Mouse (Mus musculus) hindbrain, embryonic 15.5 days (tissue): ENCODE data around the gene Stx4a. TPM values are rescaled to one million over a fixed set of nuclear protein-coding genes. Genes with fewer than 3 reads are reported as not detected.
"Not testable (repeated sequence)": the region's sequence is repeated elsewhere in the genome, so short reads cannot be mapped to it uniquely, and the experiment has no call there.

Experiments
- ATAC-seq: fragments of 200-750 bp; cut with Nextera tagmentation; 2 replicates; pipeline ENCODE4 v1.8.0; 2017; ENCODE audit warnings: low read depth, moderate number of reproducible peaks, moderate TSS enrichment; ENCODE audit not compliant: low FRiP score
- H3K27ac ChIP-seq: fragments of 300-500 bp; sonication (generic); replicated peaks from 2 replicates; pipeline ENCODE4 v1.5.1; 2015; ENCODE audit warnings: mild to moderate bottlenecking, inconsistent platforms
- H3K27me3 ChIP-seq: fragments of 300-500 bp; sonication (generic); 2 replicates; pipeline ENCODE4 v1.6.1; 2015; ENCODE audit warnings: control low read depth, inconsistent platforms
- H3K36me3 ChIP-seq: fragments of 300-500 bp; sonication (generic); 2 replicates; pipeline ENCODE4 v1.6.1; 2015; ENCODE audit warnings: control low read depth, inconsistent platforms
- H3K4me1 ChIP-seq: fragments of 300-500 bp; sonication (generic); replicated peaks from 2 replicates; pipeline ENCODE4 v1.6.1; 2015; ENCODE audit warnings: control low read depth, inconsistent platforms
- H3K4me2 ChIP-seq: fragments of 300-500 bp; sonication (generic); 2 replicates; pipeline ENCODE4 v1.6.1; 2015; ENCODE audit warnings: moderate library complexity, mild to moderate bottlenecking, inconsistent platforms
- H3K4me3 ChIP-seq: fragments of 300-500 bp; sonication (generic); 2 replicates; pipeline ENCODE4 v1.5.1; 2015; ENCODE audit warnings: mild to moderate bottlenecking, inconsistent platforms
- H3K9ac ChIP-seq: fragments of 300-500 bp; sonication (generic); 2 replicates; pipeline ENCODE4 v1.6.1; 2015; ENCODE audit warnings: inconsistent platforms
- H3K9me3 ChIP-seq: fragments of 300-500 bp; sonication (generic); 2 replicates; pipeline ENCODE4 v1.6.1; 2016; ENCODE audit warnings: control low read depth, inconsistent platforms
- WGBS: fragments of 180-500 bp; shearing (Covaris S2); methylation state at CpG from one replicate; pipeline ENCODE4 v1.1.7; 2015; 5-methylcytosine and 5-hydroxymethylcytosine counted together
- polyA plus RNA-seq: library from polyadenylated mRNA; unstranded; fragments of >200 nt; fragmentation: Nextera tagmentation; extraction: Ambion mirVana; gene quantifications from 2 replicates; pipeline ENCODE4 v1.2.1, GENCODE M21; 2015

Gene Stx4a
- polyA plus RNA-seq, 1 experiment from 2014 or later = 21.5 TPM

DNA sequence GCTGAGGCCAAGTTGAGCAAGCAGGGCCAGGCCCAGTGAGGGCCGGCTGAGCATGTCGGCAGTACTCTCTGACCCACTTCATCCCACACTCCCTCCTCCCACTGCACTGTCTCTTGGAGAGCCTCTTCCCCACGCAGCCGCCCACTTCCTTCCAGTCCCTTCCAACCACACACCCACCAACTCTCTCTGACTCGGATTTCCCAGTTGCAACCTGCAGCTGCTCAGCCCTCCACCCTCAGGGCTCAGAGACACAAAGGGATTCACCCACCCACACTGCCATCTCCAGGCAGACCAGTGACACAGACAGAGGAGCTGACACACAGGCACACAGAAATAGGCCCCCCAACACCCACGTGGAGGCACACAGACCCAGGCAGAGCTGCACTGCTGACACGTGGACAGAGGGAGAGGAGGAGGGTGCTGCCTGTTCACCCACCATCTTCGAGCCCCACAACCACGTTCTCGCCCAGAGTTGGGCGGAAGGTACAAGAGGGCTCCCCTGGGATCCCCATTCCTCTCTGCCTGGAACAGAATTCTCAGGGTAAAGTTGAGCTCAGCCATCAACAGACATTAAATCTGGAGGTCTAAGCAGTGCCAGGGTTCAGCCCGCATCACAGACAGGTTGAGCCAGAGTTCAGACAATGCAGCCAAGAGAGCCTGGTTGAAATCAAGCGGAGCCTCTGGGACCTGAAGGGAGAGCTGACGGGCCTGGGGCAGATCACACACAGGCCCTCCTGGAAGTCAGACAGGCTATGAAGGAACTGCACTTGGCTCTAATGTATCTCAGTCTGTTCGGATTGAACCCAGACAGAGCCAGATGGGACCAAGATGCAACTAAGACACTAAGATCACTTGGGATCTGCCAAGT is 7.9 kb upstream of the Stx4a start:
- 67% methylated on average over 15 of the region's 15 CpGs for WGBS
- H3K4me1 ChIP-seq = peaks cover 7% of the 10 kb centered on the region
- no peaks in the 10 kb centered on the region for H3K9me3 ChIP-seq
- no peak overlapping the region for H3K27ac ChIP-seq
- H3K36me3 ChIP-seq = peaks cover 34% of the 10 kb centered on the region
- no peaks in the 10 kb centered on the region for H3K27me3 ChIP-seq
- H3K4me2 ChIP-seq = no peak overlapping the region
- no peak for ATAC-seq
- H3K9ac ChIP-seq = no peak overlapping the region
- H3K4me3 ChIP-seq = no peak overlapping the region

DNA sequence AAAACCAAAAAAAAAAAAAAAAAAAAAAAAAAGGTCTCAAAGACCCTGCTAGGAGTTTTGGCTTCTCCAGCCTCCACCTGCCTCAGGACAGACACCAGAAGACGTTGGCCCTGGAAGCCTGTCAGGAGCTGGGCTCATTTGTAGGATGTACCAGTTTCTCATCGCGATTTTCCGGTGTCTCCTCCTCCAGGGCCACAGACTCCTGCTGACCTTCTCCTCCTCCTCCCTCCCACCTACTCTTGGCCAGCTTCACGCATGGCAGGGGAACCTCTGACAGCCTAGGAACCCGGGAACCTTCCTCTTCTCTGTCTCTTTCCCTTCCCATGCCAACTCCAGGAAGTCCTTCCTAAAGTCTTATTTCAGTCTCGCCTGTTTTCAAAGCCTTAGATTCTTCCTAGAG is 7.0 kb upstream of the Stx4a start:
- Histone ChIP-seq H3K27me3 (no peaks in the 10 kb centered on the region), H3K27ac (no peak overlapping the region), H3K36me3 (peaks cover 29% of the 10 kb centered on the region; the same call in 1 of the 2 replicates), H3K9me3 (no peaks in the 10 kb centered on the region), H3K4me1 (peaks cover 15% of the 10 kb centered on the region), H3K4me3 (no peak overlapping the region), H3K4me2 (no peak overlapping the region), H3K9ac (no peak overlapping the region)
- no peak for ATAC-seq
- WGBS = 75% methylated on average over 7 of the region's 7 CpGs

DNA sequence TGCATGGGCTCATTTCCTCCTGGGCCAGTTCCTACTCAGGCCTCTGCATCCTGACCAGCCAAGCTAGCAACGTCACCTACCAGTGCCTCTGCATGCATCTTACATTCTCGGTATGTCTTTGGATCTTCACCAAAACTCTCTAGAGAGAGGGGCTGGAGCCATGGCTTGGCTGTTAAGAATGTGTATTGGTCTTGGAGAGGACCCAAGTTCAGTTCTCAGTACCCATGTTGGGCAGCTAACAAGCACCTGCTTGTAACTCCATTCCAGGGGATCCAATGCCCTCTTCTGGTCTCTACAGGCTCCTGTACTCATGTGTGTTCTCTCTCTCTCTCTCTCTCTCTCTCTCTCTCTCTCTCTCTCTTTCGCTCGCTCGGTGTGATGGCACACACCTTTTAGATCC is 6.3 kb upstream of the Stx4a start:
- H3K36me3 ChIP-seq = peaks cover 22% of the 10 kb centered on the region; the same call in 1 of the 2 replicates
- H3K4me2 ChIP-seq = no peak overlapping the region
- no peaks in the 10 kb centered on the region for H3K27me3 ChIP-seq
- H3K4me1 ChIP-seq = peaks cover 23% of the 10 kb centered on the region
- no peaks in the 10 kb centered on the region for H3K9me3 ChIP-seq
- WGBS = 94% methylated on average over 5 of the region's 5 CpGs
- ATAC-seq = no peak
- no peak overlapping the region for H3K9ac ChIP-seq
- no peak overlapping the region for H3K27ac ChIP-seq
- no peak overlapping the region for H3K4me3 ChIP-seq

DNA sequence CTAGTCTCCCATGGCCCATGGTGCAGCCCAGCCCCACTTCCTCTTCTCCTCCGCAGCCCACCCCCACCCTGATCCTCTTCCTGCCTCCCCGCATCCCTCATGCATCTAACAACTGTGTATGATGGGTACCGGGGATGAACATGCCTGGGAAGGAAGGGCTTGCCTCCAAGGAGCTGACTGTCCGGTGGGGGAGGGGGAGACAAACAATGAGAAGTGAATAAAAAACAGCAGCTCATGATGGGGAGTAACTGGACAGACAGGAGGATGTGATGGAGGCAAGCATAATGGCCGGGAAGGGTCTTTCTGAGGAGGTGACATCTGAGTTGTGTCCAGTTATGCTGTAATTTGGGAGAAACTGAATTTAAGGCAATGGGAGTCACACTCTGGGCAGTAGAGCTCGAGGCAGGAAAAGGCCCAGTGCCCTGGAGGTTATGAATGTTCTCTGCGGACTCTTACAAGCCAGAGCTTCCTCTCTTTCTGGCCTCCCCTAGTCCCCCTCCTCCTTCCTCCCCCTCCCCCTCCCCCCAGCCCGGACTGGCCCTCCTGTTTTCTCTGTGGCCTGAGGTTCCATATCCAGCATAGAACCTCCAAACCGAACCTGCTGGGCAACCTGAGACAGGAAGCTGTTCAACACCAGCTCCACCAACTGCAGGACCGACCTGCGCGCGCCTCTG is 3.1 kb upstream of the Stx4a start:
- H3K4me3 ChIP-seq = no peak overlapping the region
- H3K9ac ChIP-seq = no peak overlapping the region
- no peaks in the 10 kb centered on the region for H3K27me3 ChIP-seq
- peaks cover 42% of the 10 kb centered on the region for H3K4me1 ChIP-seq
- WGBS = 75% methylated on average over 13 of the region's 13 CpGs
- no peak for ATAC-seq
- H3K4me2 ChIP-seq = no peak overlapping the region
- no peaks in the 10 kb centered on the region for H3K36me3 ChIP-seq
- no peaks in the 10 kb centered on the region for H3K9me3 ChIP-seq
- H3K27ac ChIP-seq = no peak overlapping the region

DNA sequence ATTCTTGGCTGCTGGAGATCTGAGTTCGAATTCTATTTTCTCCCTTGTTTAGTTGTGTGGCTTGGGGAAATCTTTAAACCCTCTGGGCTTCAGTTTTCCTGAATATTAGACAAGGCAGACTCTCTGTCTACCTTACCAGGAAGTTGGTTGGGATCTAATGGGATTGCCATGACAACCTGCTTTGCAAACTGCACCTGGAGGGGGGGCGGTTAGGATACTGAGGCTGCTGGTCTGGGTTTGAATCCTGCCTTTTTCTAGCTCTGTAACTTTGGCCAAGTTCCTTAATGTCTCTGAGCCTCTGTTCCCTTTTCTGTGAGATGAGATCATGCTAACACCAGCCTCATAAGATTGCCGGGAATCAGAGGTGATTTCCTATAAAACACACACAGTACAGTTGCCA is 1.6 kb upstream of the Stx4a start:
- Histone ChIP-seq H3K27me3 (no peaks in the 10 kb centered on the region), H3K4me2 (0 out of 2 replicates have a peak overlapping the region, but pooled peaks have one; percentile 5), H3K27ac (no peak overlapping the region), H3K9ac (0 out of 2 replicates have a peak overlapping the region, but pooled peaks have one; percentile 29), H3K4me1 (peaks cover 42% of the 10 kb centered on the region), H3K9me3 (no peaks in the 10 kb centered on the region), H3K4me3 (no peak overlapping the region), H3K36me3 (no peaks in the 10 kb centered on the region)
- ATAC-seq = no peak
- WGBS = 86% methylated on average over 3 of the region's 3 CpGs

DNA sequence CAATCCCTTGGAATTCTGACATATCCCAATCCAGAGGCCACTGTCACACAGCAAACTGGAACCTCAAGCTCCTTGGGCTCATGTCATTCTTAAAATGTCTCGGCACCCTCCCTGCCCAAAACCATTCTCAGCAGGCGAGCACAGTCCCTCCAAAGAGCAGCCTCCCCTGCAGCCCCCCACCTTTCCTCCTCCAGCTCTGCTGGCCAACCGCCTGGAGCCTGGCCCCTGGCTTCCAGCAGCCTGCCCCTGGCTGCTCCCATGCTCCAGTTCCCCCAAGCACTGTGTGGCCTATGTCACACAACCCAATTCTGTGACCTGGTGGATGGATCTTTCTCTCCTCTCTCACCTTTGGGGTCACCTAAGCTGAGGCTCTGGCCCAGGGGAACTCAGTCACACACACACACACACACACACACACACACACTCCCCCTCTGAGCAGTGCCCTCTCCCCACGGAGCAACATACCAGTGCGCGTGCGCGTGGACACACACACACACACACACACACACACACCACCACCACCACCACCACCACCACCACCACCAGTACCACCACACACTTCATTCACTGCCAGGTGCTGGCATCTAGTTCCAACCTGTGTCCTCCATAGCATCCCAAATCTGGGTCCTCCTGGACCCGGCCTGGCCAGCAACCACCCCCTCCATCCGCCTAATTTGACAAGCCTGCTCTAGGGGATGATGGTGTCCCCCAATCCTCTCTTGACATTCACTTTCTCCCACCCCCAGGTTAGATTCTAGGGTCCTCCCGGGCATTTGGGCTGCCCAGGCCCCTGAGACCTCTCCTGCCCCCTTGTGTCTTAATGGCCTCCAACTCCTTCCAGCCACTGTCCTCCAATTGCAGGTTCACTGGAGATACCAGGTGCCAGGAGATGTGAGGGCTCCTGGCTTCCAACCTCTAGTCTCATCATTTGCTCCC is 590 bp upstream of the Stx4a start:
- Histone ChIP-seq H3K36me3 (no peaks in the 10 kb centered on the region), H3K9ac (peak overlapping the region; percentile 93), H3K9me3 (no peaks in the 10 kb centered on the region), H3K4me3 (peak overlapping the region; percentile 83), H3K4me1 (peaks cover 42% of the 10 kb centered on the region), H3K27ac (peak overlapping the region; percentile 94), H3K27me3 (no peaks in the 10 kb centered on the region), H3K4me2 (peak overlapping the region; percentile 83)
- peak; percentile 24 for ATAC-seq
- WGBS = 46% methylated on average over 11 of the region's 11 CpGs

DNA sequence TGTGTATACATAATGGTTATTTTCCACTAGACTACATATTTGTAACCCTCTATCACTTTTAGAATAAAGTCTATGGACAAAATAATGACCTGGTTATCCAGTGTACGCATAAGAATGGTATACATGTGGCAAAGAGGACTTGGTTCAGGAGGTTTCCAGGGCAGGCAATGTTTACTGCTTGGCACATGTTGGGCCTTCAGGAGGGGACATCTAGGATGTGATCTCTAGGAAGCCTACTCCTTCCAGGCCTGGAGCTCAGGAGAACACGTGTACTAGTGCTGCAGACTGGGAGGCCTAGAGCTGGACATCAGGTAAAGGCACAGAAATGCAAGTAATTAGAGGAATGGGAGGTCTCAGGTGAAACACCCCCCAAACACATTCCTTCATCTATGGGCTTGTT is 11.5 kb downstream of the Stx4a start:
- no peak overlapping the region for H3K4me2 ChIP-seq
- 95% methylated on average over 2 of the region's 2 CpGs for WGBS
- no peaks in the 10 kb centered on the region for H3K36me3 ChIP-seq
- ATAC-seq = no peak
- no peaks in the 10 kb centered on the region for H3K27me3 ChIP-seq
- no peak overlapping the region for H3K27ac ChIP-seq
- no peak overlapping the region for H3K4me3 ChIP-seq
- no peak overlapping the region for H3K9ac ChIP-seq
- H3K4me1 ChIP-seq = peaks cover 6% of the 10 kb centered on the region
- no peaks in the 10 kb centered on the region for H3K9me3 ChIP-seq

DNA sequence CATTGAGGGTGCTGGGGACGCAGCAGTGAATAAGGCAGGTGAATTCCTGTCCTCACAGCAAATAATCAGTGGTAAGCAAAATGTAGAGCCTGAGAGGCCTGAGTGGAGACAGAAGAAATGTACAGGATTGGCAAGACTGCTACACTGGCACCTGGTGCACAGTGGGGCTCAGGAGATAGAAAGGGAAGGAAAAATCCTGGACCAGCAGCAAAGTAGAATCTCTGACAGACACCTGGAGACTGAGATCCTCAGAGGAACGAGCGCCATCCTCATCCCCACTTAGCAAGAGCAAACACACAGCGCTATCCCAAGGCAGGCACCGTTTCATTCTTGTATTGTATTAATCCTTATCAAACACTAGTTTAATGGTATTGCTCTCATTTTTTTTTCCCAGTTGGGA is 13.4 kb downstream of the Stx4a start:
- Histone ChIP-seq H3K4me3 (no peak overlapping the region), H3K36me3 (no peaks in the 10 kb centered on the region), H3K27ac (no peak overlapping the region), H3K4me2 (no peak overlapping the region), H3K4me1 (peaks cover 12% of the 10 kb centered on the region), H3K9me3 (no peaks in the 10 kb centered on the region), H3K9ac (no peak overlapping the region), H3K27me3 (no peaks in the 10 kb centered on the region)
- ATAC-seq = no peak
- 94% methylated on average over 5 of the region's 5 CpGs for WGBS

DNA sequence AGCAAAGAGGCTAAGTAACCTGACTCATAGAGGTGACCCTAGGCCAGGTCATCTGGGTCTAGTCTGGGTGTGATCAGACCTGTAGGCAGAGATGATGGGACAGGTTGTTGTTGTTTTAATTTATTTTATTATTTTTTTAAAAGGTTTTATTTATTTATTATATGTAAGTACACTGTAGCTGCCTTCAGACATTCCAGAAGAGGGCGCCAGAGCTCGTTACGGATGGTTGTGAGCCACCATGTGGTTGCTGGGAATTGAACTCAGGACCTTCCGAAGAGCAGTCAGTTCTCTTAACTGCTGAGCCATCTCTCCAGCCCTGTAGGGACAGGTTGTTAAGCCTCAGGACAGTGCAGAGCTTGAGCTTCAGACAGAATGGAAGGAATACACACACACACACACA is 13.8 kb downstream of the Stx4a start:
- WGBS = 77% methylated on average over 4 of the region's 4 CpGs
- H3K4me1 ChIP-seq = peaks cover 16% of the 10 kb centered on the region
- not testable (repeated sequence) for H3K4me2 ChIP-seq, H3K9ac ChIP-seq, H3K36me3 ChIP-seq, H3K4me3 ChIP-seq, H3K27me3 ChIP-seq, H3K27ac ChIP-seq, H3K9me3 ChIP-seq, ATAC-seq

DNA sequence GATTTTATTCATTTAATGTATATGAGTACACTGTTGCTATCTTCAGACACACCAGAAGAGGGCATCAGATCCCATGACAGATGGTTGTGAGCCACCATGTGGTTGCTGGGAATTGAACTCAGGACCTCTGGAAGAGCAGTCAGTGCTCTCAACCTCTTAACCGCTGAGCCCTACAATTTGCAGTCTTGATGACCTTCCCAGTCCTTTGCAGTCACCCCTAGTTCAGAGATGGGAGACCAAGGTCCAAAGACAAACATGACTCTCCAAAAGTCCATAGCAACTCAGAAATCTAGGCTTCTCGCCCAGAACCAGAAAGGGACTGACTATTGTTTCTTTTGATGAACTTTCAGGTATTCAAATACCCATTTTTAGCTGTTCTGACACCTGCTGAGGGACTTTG is 15.9 kb downstream of the Stx4a start:
- not testable (repeated sequence) for H3K4me3 ChIP-seq, H3K9me3 ChIP-seq, H3K36me3 ChIP-seq, H3K9ac ChIP-seq, H3K27me3 ChIP-seq, ATAC-seq
- WGBS = 81% methylated on average over 2 of the region's 2 CpGs
- Histone ChIP-seq H3K27ac (peak overlapping the region; percentile 95; the same call in 1 of the 2 replicates), H3K4me1 (peaks cover 18% of the 10 kb centered on the region), H3K4me2 (peak overlapping the region; percentile 99; the same call in 1 of the 2 replicates)

DNA sequence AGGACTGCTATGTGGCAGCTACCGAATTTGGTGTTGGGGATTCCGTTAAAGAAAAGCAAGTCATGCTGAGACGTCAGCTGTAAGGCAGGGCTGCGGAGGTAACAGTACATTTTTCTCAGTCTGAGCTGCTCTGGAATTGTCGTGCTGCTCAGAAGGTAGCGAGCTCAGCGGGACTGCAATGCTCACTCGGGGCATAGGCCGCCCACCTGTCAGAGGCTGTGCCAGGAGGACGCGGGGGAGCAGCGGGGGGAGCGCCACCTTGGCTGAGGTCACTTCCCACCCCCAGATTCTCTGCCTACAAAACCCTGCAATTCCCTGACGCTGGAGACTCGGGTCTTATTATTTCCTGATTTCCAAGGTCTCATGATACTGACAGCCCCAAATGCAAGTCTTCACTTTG is 16.8 kb downstream of the Stx4a start:
- H3K4me1 ChIP-seq = peaks cover 18% of the 10 kb centered on the region
- 3% methylated on average over 15 of the region's 15 CpGs for WGBS
- no peaks in the 10 kb centered on the region for H3K36me3 ChIP-seq
- H3K27me3 ChIP-seq = no peaks in the 10 kb centered on the region
- H3K9ac ChIP-seq = peak overlapping the region; percentile 60
- peak overlapping the region; percentile 95 for H3K27ac ChIP-seq
- H3K9me3 ChIP-seq = no peaks in the 10 kb centered on the region
- peak; percentile 12 for ATAC-seq
- peak overlapping the region; percentile 82 for H3K4me3 ChIP-seq
- peak overlapping the region; percentile 99 for H3K4me2 ChIP-seq
